Mouse (Mus musculus) layer of hippocampus, adult 9-10 months (tissue): Measurements from ENCODE around the gene Gm13083.
"Not testable (repeated sequence)": the region's sequence is repeated elsewhere in the genome, so short reads cannot be mapped to it uniquely, and the experiment has no call there.

Experiments
- DNase-seq: peaks from one replicate; pipeline ENCODE4 v3.0.0; 2022; ENCODE audit warnings: low spot score

The Gm13083 gene

GRCm38 (mm10) chr4:143614703-143615102 lies at the start of gene Gm13083:
Gene Gm13083 (plus strand): TSS chr4:143615003.
- DNase-seq = not testable (repeated sequence)

- DNase-seq = not testable (repeated sequence)
These were observed 2.9 kb upstream of the Gm13083 start for GRCm38 (mm10) chr4:143611927-143612326.

GRCm38 (mm10) chr4:143618101-143618500 lies 3.3 kb downstream of the Gm13083 start:
- not testable (repeated sequence) for DNase-seq

GRCm38 (mm10) chr4:143657146-143657545 lies 42.3 kb downstream of the Gm13083 start, which contains the start of gene Gm13088:
Gene Gm13088 (minus strand): TSS chr4:143657246.
- not testable (repeated sequence) for DNase-seq
